Mouse (Mus musculus) small intestine, adult 2 months (tissue): Measurements from ENCODE around the gene Iqcn.

Experiments
- CTCF ChIP-seq: fragments of 200-500 bp; IDR thresholded peaks from 2 replicates; pipeline ENCODE4 v1.5.1; 2012; ENCODE audit warnings: low read depth, mild to moderate bottlenecking, control low read depth, inconsistent platforms, low read length, moderate library complexity, mixed read lengths; ENCODE audit not compliant: insufficient replicate concordance, insufficient read length; ENCODE audit errors: extremely low read depth
- POLR2A ChIP-seq: fragments of 200-500 bp; IDR thresholded peaks from 2 replicates; pipeline ENCODE4 v1.6.1; 2012; ENCODE audit warnings: low read depth, mild to moderate bottlenecking, control low read depth, inconsistent platforms, low read length, moderate library complexity

DNA sequence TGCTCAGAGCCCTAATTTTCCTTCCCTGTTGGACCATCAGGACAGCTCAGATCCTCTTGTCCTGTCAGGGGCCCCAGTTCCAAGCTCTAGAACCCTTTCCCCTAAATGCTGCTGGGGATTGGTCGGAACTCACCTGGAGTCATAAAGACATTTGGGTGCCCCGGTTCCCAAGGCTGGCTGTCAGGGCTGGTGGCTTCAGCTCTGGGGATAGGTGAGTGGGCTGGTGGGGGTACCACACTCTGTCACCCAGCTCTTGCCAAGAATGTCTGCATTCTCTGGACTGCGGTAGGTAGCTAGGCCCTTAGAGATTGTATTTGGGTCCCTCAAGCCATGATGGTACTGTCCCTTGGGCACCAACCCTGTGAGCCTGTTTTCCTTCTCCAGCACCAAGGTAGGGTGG is at the start of gene Iqcn:
- TF ChIP-seq POLR2A: no peak
- TF ChIP-seq CTCF: no peak
